Mouse (Mus musculus) embryonic facial prominence, embryonic 15.5 days (tissue): Measurements from ENCODE around the gene Gm17019. TPM values are rescaled to one million over a fixed set of nuclear protein-coding genes. Genes with fewer than 3 reads are reported as not detected.
A peak's percentile ranks its signal among the peaks of the same experiment; 100 is the strongest.
"Not testable (repeated sequence)": the region's sequence is repeated elsewhere in the genome, so short reads cannot be mapped to it uniquely, and the experiment has no call there.

ENCODE experiments used
- ATAC-seq: fragments of 200-750 bp; cut with Nextera tagmentation; 2 replicates; pipeline ENCODE4 v1.8.0; 2017; ENCODE audit warnings: low read depth, moderate TSS enrichment; ENCODE audit not compliant: insufficient number of reproducible peaks, low FRiP score, low TSS enrichment
- H3K27ac ChIP-seq: fragments of 300-500 bp; sonication (generic); replicated peaks from 2 replicates; pipeline ENCODE4 v1.5.1; 2015; ENCODE audit warnings: mild to moderate bottlenecking, inconsistent platforms
- H3K27me3 ChIP-seq: fragments of 300-500 bp; sonication (generic); 2 replicates; pipeline ENCODE4 v1.6.1; 2015; ENCODE audit warnings: inconsistent platforms
- H3K36me3 ChIP-seq: fragments of 300-500 bp; sonication (generic); 2 replicates; pipeline ENCODE4 v1.6.1; 2015; ENCODE audit warnings: mild to moderate bottlenecking, inconsistent platforms
- H3K4me1 ChIP-seq: fragments of 300-500 bp; sonication (generic); 2 replicates; pipeline ENCODE4 v1.6.1; 2015; ENCODE audit warnings: inconsistent platforms
- H3K4me2 ChIP-seq: fragments of 300-500 bp; sonication (generic); replicated peaks from 2 replicates; pipeline ENCODE4 v1.6.1; 2015; ENCODE audit warnings: mild to moderate bottlenecking, inconsistent platforms
- H3K4me3 ChIP-seq: fragments of 300-500 bp; sonication (generic); replicated peaks from 2 replicates; pipeline ENCODE4 v1.5.1; 2015; ENCODE audit warnings: mild to moderate bottlenecking, inconsistent platforms
- H3K9ac ChIP-seq: fragments of 300-500 bp; sonication (generic); 2 replicates; pipeline ENCODE4 v1.6.1; 2015; ENCODE audit warnings: inconsistent platforms
- H3K9me3 ChIP-seq: fragments of 300-500 bp; sonication (generic); replicated peaks from 2 replicates; pipeline ENCODE4 v1.6.1; 2016; ENCODE audit warnings: inconsistent platforms
- WGBS: fragments of 180-500 bp; shearing (Covaris S2); methylation state at CpG from one replicate; pipeline ENCODE4 v1.1.7; 2015; 5-methylcytosine and 5-hydroxymethylcytosine counted together
- polyA plus RNA-seq: library from polyadenylated mRNA; unstranded; fragments of >200 nt; fragmentation: Nextera tagmentation; extraction: Ambion mirVana; gene quantifications from 2 replicates; pipeline ENCODE4 v1.2.1, GENCODE M21; 2015

The Gm17019 gene
- polyA plus RNA-seq, 1 experiment from 2014 or later = not detected

DNA sequence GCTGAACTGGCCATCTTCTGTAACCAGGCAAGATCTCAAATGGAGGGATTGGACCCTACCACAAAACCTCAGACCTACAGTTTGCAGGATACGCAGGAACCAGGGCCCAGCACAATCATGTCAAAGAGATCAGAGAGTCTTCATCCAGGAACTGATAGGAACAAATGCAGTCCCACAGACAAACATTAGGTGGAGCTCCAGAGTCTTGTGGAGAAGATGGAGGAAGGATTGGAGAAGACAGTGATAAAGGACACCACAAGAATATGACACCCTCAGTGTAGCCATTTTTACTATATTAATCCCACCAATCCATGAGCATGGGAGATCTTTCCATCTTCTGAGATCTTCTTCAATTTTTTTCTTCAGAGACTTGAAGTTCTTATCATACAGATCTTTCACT lies 8.5 kb downstream of the Gm17019 start:
- ATAC-seq, H3K4me1 ChIP-seq, H3K36me3 ChIP-seq, H3K9ac ChIP-seq, H3K4me3 ChIP-seq, H3K9me3 ChIP-seq, H3K27ac ChIP-seq, H3K4me2 ChIP-seq, H3K27me3 ChIP-seq: not testable (repeated sequence)
- WGBS = 67% methylated on average over 1 of the region's 1 CpGs

DNA sequence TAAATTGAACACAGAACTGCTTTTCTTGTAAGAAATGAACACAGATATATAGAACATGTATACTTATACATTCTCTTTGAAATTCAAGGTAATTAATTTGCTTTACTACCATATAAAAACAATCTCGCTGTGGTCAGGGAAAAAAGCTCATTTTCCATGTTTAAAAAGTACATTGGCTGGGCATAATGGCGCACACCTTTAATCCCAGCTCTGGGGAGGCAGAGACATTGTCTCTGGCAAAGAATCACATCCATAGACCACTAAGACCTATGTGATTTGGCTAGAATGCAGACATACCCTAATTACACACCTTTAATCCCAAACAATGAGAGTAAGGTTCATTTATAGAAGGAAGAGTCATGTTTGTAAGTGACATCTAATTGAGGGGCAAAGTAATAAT lies 12.7 kb downstream of the Gm17019 start:
- not testable (repeated sequence) for H3K27me3 ChIP-seq, H3K4me1 ChIP-seq
- 68% methylated on average over 2 of the region's 2 CpGs for WGBS

GRCm38 (mm10) chr5:15010639-15011582 lies 21.9 kb downstream of the Gm17019 start:
- H3K27me3 ChIP-seq, H3K27ac ChIP-seq, H3K4me1 ChIP-seq, H3K9me3 ChIP-seq, H3K4me3 ChIP-seq, H3K9ac ChIP-seq, H3K4me2 ChIP-seq, H3K36me3 ChIP-seq: not testable (repeated sequence)
- peak; percentile 72 for ATAC-seq
- WGBS = 81% methylated on average over 11 of the region's 11 CpGs

More for the DNA sequence above, 12.7 kb downstream of the Gm17019 start:
- H3K4me3 ChIP-seq, H3K36me3 ChIP-seq, ATAC-seq, H3K4me2 ChIP-seq, H3K9ac ChIP-seq, H3K27ac ChIP-seq, H3K9me3 ChIP-seq: not testable (repeated sequence)

DNA sequence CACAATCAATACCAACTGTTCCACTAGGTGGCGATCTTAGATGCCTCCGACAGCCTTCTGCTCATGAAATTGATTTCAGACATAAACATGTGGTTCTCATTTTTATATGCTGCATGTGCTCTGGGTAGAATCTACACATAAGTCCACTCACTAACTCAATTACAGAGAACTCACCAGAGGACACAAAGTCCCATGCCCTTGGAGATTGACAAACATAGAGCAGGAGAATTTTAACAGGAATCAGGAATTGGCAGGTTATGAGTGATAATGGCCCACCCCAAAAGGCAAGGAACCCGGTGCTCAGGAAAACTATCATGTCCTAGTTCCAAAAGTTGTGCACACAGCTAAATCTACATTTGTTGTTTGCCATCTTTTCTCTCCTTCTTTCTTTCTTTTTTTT lies 25.9 kb downstream of the Gm17019 start:
- H3K27me3 ChIP-seq, H3K4me3 ChIP-seq, H3K4me2 ChIP-seq, H3K27ac ChIP-seq, H3K4me1 ChIP-seq, H3K9ac ChIP-seq, H3K36me3 ChIP-seq: not testable (repeated sequence)
- 0 out of 2 replicates have a peak, but pooled peaks have one; percentile 30 for ATAC-seq
- WGBS = 53% methylated on average over 3 of the region's 3 CpGs
- H3K9me3 ChIP-seq = peaks cover 17% of the 10 kb centered on the region

DNA sequence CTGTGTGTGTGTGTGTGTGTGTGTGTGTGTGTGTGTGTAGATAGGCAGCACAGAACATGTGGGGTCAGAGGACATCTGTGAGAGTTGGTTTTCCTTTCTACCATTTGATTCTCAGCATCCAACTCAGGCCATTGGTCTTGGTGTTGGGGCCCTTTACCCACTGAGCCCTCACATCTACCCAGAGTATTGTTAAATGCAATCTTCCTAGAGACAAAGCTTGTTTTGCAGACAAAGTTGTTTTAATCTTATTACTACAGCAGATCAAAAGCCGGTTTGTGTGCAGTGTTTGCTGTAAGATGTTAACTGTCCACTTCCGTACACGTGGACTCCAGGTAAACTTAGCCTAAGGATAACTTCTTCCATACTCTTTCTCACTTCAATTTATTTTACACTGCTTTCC lies 26.5 kb downstream of the Gm17019 start:
- not testable (repeated sequence) for H3K27ac ChIP-seq, H3K4me3 ChIP-seq, H3K9ac ChIP-seq, ATAC-seq, H3K4me2 ChIP-seq, H3K36me3 ChIP-seq, H3K27me3 ChIP-seq, H3K4me1 ChIP-seq
- H3K9me3 ChIP-seq = peaks cover 13% of the 10 kb centered on the region
- 69% methylated on average over 3 of the region's 3 CpGs for WGBS

GRCm38 (mm10) chr5:15005584-15005983 lies 27.2 kb downstream of the Gm17019 start:
- peaks cover 12% of the 10 kb centered on the region; the same call in 1 of the 2 replicates for H3K9me3 ChIP-seq
- H3K36me3 ChIP-seq, H3K4me2 ChIP-seq, H3K4me1 ChIP-seq, H3K4me3 ChIP-seq, H3K27me3 ChIP-seq, H3K27ac ChIP-seq, H3K9ac ChIP-seq: not testable (repeated sequence)
- ATAC-seq = 0 out of 2 replicates have a peak, but pooled peaks have one; percentile 24
- 50% methylated on average over 3 of the region's 4 CpGs for WGBS

- not testable (repeated sequence) for H3K4me1 ChIP-seq, H3K4me3 ChIP-seq, H3K27ac ChIP-seq, H3K9ac ChIP-seq, H3K4me2 ChIP-seq, H3K27me3 ChIP-seq, H3K36me3 ChIP-seq
- peaks cover 12% of the 10 kb centered on the region; the same call in 1 of the 2 replicates for H3K9me3 ChIP-seq
- 73% methylated on average over 5 of the region's 5 CpGs for WGBS
- ATAC-seq = peak; percentile 85
Measured at GRCm38 (mm10) chr5:15004569-15005562, 27.9 kb downstream of the Gm17019 start.

GRCm38 (mm10) chr5:14998077-14998476 lies 34.7 kb downstream of the Gm17019 start:
- H3K9ac ChIP-seq, H3K36me3 ChIP-seq, H3K9me3 ChIP-seq, ATAC-seq, H3K27me3 ChIP-seq, H3K4me3 ChIP-seq, H3K4me2 ChIP-seq, H3K27ac ChIP-seq, H3K4me1 ChIP-seq: not testable (repeated sequence)
- 78% methylated on average over 9 of the region's 9 CpGs for WGBS

- H3K4me1 ChIP-seq, H3K9me3 ChIP-seq, ATAC-seq, H3K36me3 ChIP-seq, H3K27me3 ChIP-seq, H3K4me2 ChIP-seq, H3K9ac ChIP-seq, H3K27ac ChIP-seq, H3K4me3 ChIP-seq: not testable (repeated sequence)
- WGBS = 82% methylated on average over 4 of the region's 4 CpGs
Measured at GRCm38 (mm10) chr5:14997556-14997955, 35.2 kb downstream of the Gm17019 start.

DNA sequence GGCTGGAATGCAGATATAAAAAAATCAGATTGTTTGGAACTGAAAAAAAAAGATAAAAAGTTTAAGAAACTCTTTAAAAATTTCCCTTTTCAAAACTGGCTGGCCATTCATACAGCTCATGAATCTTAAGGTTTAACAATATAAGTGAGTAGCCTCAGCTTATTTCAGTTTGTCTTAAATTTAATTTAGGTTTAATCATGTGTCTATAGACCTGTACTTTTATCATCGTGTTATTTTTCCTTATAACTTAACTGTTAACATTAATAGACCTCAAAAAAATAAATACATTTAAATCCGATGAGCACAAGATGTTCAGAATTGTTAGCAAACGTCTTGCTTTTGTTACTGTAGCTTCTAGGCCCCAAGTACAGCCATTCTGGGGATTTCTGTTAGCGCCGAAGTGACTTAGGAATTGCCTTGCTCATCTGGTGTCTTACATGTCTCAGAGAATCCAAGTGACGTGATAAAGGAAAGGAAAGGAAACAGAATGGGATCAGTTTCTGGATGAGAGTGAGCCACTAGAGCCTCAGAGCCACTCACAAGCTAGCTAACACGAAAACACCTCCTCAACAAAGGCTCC lies 36.0 kb downstream of the Gm17019 start:
- not testable (repeated sequence) for H3K9ac ChIP-seq, H3K9me3 ChIP-seq, H3K27me3 ChIP-seq, H3K4me2 ChIP-seq, H3K36me3 ChIP-seq, H3K27ac ChIP-seq, H3K4me3 ChIP-seq, H3K4me1 ChIP-seq, ATAC-seq
- 69% methylated on average over 7 of the region's 7 CpGs for WGBS

DNA sequence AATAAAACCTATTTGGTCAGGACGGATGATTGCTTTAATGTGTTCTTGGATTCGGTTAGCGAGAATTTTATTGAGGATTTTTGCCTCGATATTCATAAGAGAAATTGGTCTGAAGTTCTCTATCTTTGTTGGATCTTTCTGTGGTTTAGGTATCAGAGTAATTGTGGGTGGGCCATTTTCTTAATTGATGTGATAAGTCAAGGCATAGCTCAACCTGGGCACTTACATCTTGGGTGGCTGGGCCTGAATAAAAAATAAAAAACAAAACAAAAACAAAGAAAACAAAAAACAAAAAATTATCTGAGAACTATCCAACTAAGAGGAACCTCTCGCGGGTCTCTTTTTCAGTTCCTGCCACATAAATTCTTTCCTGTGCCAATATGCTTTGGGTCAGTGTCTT lies 38.7 kb downstream of the Gm17019 start:
- not testable (repeated sequence) for H3K9ac ChIP-seq, H3K4me1 ChIP-seq, H3K27me3 ChIP-seq, H3K36me3 ChIP-seq, H3K4me3 ChIP-seq, H3K4me2 ChIP-seq, H3K9me3 ChIP-seq, H3K27ac ChIP-seq
- 84% methylated on average over 6 of the region's 6 CpGs for WGBS
- peak; percentile 86 for ATAC-seq
